In the genomic region with DNA sequence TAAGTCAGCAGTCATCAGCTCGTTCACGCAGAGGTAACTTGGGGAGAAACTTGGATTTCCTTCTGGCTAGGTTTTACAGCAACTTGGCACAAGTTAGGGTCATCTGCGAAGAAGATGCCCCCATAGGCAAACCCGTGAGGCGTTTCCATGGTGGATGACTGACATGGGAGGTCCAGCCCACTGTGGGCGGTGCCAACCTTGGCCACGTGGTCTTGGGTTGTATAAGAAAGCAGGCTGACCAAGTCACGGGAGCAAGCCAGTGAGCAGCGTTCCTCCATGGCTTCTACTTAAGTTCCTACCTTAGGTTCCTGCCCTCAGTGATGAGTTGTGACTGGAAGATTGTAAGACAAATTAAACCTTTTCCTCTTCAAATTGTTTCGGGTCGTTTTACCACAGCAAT, we compare ENCODE assay signal across 24 mouse cellular contexts. TPM values are rescaled to one million over a fixed set of nuclear protein-coding genes. Genes with fewer than 3 reads are reported as not detected.
"Had no signal": no experiment of that assay in that cellular context is flagged by ENCODE, and none has a peak within 500 bp of the region (broad histone marks: within the 10 kb centered on the region; RNA-seq: fewer than 3 reads in every experiment).

No protein-coding gene starts in this region.

- ATAC-seq: hindbrain, postnatal 0 days; intestine, embryonic 16.5 days; liver, embryonic 12.5 days had no signal

- H3K36me3 ChIP-seq: hindbrain, embryonic 13.5 days; hindbrain, embryonic 15.5 days; kidney, embryonic 15.5 days; limb, embryonic 12.5 days; liver, embryonic 12.5 days had no signal

- H3K4me2 ChIP-seq: heart, embryonic 11.5 days; hindbrain, embryonic 13.5 days; hindbrain, embryonic 15.5 days; kidney, embryonic 15.5 days; limb, embryonic 12.5 days; liver, embryonic 12.5 days had no signal

- H3K4me1 ChIP-seq: liver, embryonic 12.5 days had no signal

- H3K27ac ChIP-seq: heart, adult 2 months; hindbrain, embryonic 13.5 days; hindbrain, embryonic 15.5 days; hindbrain, postnatal 0 days; kidney, embryonic 15.5 days; kidney, postnatal 0 days; layer of hippocampus, adult 2 months; left cerebral cortex, adult 2 months; limb, embryonic 12.5 days; liver, embryonic 12.5 days had no signal

- H3K27me3 ChIP-seq: hindbrain, embryonic 13.5 days; hindbrain, embryonic 15.5 days; kidney, embryonic 15.5 days; limb, embryonic 12.5 days had no signal

- H3K4me3 ChIP-seq: heart, adult 2 months; hindbrain, embryonic 13.5 days; hindbrain, embryonic 15.5 days; kidney, embryonic 15.5 days; layer of hippocampus, adult 2 months; left cerebral cortex, adult 2 months; limb, embryonic 12.5 days; liver, embryonic 12.5 days had no signal

- H3K9me3 ChIP-seq: hindbrain, embryonic 13.5 days; hindbrain, embryonic 15.5 days; kidney, embryonic 15.5 days; limb, embryonic 12.5 days had no signal

- H3K9ac ChIP-seq: hindbrain, embryonic 13.5 days; hindbrain, embryonic 15.5 days; kidney, embryonic 15.5 days; limb, embryonic 12.5 days; liver, embryonic 12.5 days had no signal

- DNase-seq: gastrocnemius, postnatal 14 days; gastrocnemius, postnatal 36 days; heart, adult 11 months; heart, adult 2 months; heart, postnatal 14 days; heart, postnatal 36 days; kidney, adult 11 months; kidney, adult 2 months; kidney, adult 9 months; kidney, postnatal 25 days; kidney, postnatal 4 days; left cerebral cortex, postnatal 4 days had no signal

RNA-seq across cellular contexts. Expression of a gene that starts 0.8 kb away (rescaled TPM):
- polyA plus RNA-seq: heart, embryonic 11.5 days; intestine, embryonic 14.5 days; liver, embryonic 12.5 days had no signal
